Mouse (Mus musculus): Measurements from ENCODE around the gene Nacad. TPM values are rescaled to one million over a fixed set of nuclear protein-coding genes. Genes with fewer than 3 reads are reported as not detected.

Gene Nacad
- total RNA-seq, 2 experiments from 2014 or later = 0.92 to 1.0 TPM

Other genes starting within 250 kb of the Nacad start
- 10 to 100 TPM; 35.0 to 39.5 TPM for gene Zmiz2, start 217.0 kb downstream of the Nacad start, total RNA-seq (2021)
- 100 to 1,000 TPM; 331 to 351 TPM for gene Ppia, start 190.6 kb downstream of the Nacad start, total RNA-seq (2021)
- 10 to 100 TPM; 70.4 to 83.8 TPM for gene H2afv, start 161.6 kb downstream of the Nacad start, total RNA-seq (2021)
- gene Purb, start 130.1 kb downstream of the Nacad start, total RNA-seq (2021) = 10 to 100 TPM; 32.7 to 35.6 TPM
- 1 to 10 TPM; 1.2 to 2.2 TPM for gene Myo1g, start 85.1 kb downstream of the Nacad start, total RNA-seq (2021)
- gene Ccm2, start 59.2 kb downstream of the Nacad start, total RNA-seq (2021) = 10 to 100 TPM; 24.1 to 30.2 TPM
- 10 to 100 TPM; 93.4 to 98.4 TPM for gene Tbrg4, start 20.0 kb upstream of the Nacad start, total RNA-seq (2021)
- gene Wap, start 32.6 kb upstream of the Nacad start, total RNA-seq (2021) = not detected
- gene Ramp3, start 52.5 kb upstream of the Nacad start, total RNA-seq (2021) = 1 to 10 TPM; 5.8 to 8.0 TPM
- gene Gm11983, start 231.6 kb upstream of the Nacad start, total RNA-seq (2021) = not detected